Mouse (Mus musculus) kidney, embryonic 16.5 days (tissue): Measurements from ENCODE around the gene Bcap29. TPM values are rescaled to one million over a fixed set of nuclear protein-coding genes. Genes with fewer than 3 reads are reported as not detected.

Experiments used
- ATAC-seq: fragments of 200-750 bp; cut with Nextera tagmentation; 2 replicates; pipeline ENCODE4 v1.8.0; 2017; ENCODE audit warnings: moderate TSS enrichment; ENCODE audit not compliant: low FRiP score, low TSS enrichment
- H3K27ac ChIP-seq: fragments of 300-500 bp; sonication (generic); 2 replicates; pipeline ENCODE4 v1.5.1; 2014; ENCODE audit warnings: low read length
- H3K27me3 ChIP-seq: fragments of 300-500 bp; sonication (generic); 2 replicates; pipeline ENCODE4 v1.6.1; 2014; ENCODE audit warnings: low read length, control low read depth, mixed read lengths; ENCODE audit not compliant: insufficient read depth
- H3K36me3 ChIP-seq: fragments of 300-500 bp; sonication (generic); 2 replicates; pipeline ENCODE4 v1.6.1; 2014; ENCODE audit warnings: low read length, control low read depth, mixed read lengths; ENCODE audit not compliant: insufficient read depth
- H3K4me1 ChIP-seq: fragments of 300-500 bp; sonication (generic); 2 replicates; pipeline ENCODE4 v1.6.1; 2014; ENCODE audit warnings: low read length, control low read depth, mixed read lengths; ENCODE audit not compliant: insufficient read depth
- H3K4me2 ChIP-seq: fragments of 300-500 bp; sonication (generic); replicated peaks from 2 replicates; pipeline ENCODE4 v1.6.1; 2014; ENCODE audit warnings: low read depth, low read length
- H3K4me3 ChIP-seq: fragments of 300-500 bp; sonication (generic); 2 replicates; pipeline ENCODE4 v1.5.1; 2014; ENCODE audit warnings: mild to moderate bottlenecking, low read length
- H3K9ac ChIP-seq: fragments of 300-500 bp; sonication (generic); replicated peaks from 2 replicates; pipeline ENCODE4 v1.6.1; 2014; ENCODE audit warnings: low read length
- H3K9me3 ChIP-seq: fragments of 300-500 bp; sonication (generic); 2 replicates; pipeline ENCODE4 v1.6.1; 2016; ENCODE audit warnings: low read length, control low read depth
- WGBS: fragments of 180-500 bp; shearing (Covaris S2); extraction: QIAGEN DNeasy Blood & Tissue Kit; methylation state at CpG from one replicate; pipeline ENCODE4 v1.1.7; 2014; 5-methylcytosine and 5-hydroxymethylcytosine counted together
- polyA plus RNA-seq: library from polyadenylated mRNA; unstranded; fragments of >200 nt; fragmentation: Nextera tagmentation; extraction: Ambion mirVana; gene quantifications from 2 replicates; pipeline ENCODE4 v1.2.1, GENCODE M21; 2015

Bcap29 gene
- 25.7 and 29.2 TPM in 2 replicates for polyA plus RNA-seq

DNA sequence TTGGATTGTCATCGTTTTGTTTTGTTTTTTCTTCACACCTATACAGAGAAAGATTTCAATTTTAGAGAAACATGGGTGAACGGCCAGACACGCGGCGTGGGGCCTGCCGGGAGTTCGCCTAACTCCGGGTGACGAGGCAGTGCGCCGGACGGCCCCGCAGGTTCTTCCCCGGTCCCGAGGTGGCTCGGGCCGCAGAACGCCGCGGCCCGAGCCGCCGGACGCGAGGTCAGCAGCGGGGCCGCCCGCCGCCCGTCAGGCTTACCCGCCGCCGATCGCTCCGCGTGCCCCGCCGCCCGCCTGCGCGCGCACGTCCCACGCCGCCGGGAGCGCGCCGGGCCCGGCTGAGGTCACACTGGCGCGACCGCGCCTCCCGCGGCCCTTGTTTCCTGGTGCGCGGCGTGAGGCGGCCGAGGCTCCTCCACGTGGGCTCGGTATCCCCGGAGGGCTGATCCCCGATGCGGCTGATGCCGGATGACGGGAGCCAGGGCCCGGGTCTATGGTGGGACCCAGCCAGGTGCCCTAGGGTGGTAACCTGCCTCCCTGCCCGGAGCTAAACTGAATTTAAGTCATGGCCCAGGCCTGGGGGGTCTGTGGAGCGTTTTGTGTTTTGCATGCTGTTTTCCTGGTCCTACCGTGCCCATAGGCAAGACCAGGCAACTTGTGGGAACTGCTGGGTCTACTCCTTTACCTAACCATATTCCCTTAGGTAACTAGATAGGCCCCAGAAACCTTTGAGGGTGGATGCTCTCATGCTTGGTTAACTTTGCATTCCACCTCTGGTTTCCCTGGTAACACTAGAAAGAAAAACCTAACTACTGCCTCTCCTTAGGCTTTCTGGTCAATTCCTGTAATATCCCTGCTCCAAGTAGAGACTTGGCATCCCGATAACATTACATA, at the start of gene Bcap29:
Bcap29 (minus strand) TSS at position 316 of the 897 bp plus-strand sequence.
- no peaks in the 10 kb centered on the region for H3K27me3 ChIP-seq
- peak within 1 kb of the TSS; percentile 76 for H3K4me2 ChIP-seq
- peak; percentile 93 for ATAC-seq
- H3K36me3 ChIP-seq, result no peaks in the 10 kb centered on the region
- no peaks in the 10 kb centered on the region for H3K9me3 ChIP-seq
- 2% methylated on average over 73 of the region's 73 CpGs for WGBS
- H3K4me1 ChIP-seq, result peaks cover 7% of the 10 kb centered on the region; the same call in 1 of the 2 replicates
- H3K27ac ChIP-seq, result peak within 1 kb of the TSS; percentile 77
- peak within 1 kb of the TSS; percentile 66 for H3K4me3 ChIP-seq
- H3K9ac ChIP-seq, result peak within 1 kb of the TSS; percentile 91

DNA sequence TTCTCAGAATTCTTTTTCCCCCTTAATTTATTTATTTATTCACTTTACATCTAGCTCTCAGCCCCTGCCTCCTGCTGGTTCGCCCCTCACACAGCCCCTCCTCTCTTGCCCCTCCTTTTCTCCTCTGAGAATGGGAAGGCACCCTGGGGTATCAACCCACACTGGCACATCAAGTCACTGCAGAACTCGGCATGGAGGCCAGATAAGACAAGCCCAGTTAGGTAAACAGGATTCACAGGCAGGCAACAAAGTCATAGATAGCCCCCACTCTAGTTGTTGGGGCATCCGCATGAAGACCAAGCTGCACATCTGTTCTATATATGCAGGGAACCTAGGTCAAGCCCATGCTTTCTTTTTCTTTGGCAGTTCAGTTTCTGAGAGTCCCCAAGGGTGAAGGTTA, 32.7 kb upstream of the Bcap29 start:
- Histone ChIP-seq H3K36me3 (peaks cover 24% of the 10 kb centered on the region), H3K27ac (no peak overlapping the region), H3K9ac (no peak overlapping the region), H3K4me2 (no peak overlapping the region), H3K4me3 (no peak overlapping the region), H3K27me3 (no peaks in the 10 kb centered on the region), H3K9me3 (no peaks in the 10 kb centered on the region), H3K4me1 (no peaks in the 10 kb centered on the region)
- WGBS, result 75% methylated on average over 3 of the region's 3 CpGs
- no peak for ATAC-seq

DNA sequence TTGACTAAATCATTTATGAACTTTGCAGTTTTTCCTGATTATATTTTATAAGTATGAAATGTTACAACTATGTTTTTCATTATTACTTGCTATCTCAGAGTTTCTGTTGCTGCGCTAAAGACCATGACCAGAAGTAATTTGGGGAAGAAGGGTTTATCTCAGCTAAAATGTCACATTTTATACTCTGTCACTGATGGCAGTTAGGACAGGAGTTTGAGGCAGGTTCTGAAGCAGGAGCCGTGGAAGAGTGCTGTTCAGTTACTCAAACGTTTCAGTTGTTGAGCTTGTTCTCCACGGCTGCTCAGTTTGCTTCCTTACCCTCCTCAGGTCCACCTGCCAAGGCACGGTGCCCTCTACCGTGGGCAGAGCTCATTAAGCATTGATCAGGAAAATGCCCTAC, 31.5 kb upstream of the Bcap29 start:
- no peaks in the 10 kb centered on the region for H3K9me3 ChIP-seq
- H3K4me1 ChIP-seq, result no peaks in the 10 kb centered on the region
- no peak for ATAC-seq
- H3K36me3 ChIP-seq, result peaks cover 24% of the 10 kb centered on the region
- no peak overlapping the region for H3K4me3 ChIP-seq
- no peaks in the 10 kb centered on the region for H3K27me3 ChIP-seq
- H3K9ac ChIP-seq, result no peak overlapping the region
- 83% methylated on average over 6 of the region's 6 CpGs for WGBS
- H3K27ac ChIP-seq, result no peak overlapping the region
- no peak overlapping the region for H3K4me2 ChIP-seq

DNA sequence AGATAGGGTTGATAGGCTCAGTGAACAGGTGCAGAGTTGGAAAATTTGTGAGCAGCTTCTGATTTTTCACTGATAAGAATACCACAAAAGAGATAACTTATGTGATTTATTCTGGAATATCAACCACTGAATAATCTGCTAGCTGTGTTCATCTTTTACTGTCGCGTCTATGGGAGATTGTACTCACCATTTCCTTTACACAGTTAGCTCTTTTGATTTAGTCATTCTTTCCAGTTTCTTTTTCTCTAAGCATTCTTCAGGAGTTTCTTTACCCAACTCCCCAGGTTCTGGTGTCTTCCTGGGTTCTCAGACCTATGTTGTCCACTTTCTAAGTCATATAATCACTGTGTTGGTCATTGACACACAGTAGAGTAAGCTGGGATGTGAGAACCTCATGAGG, 22.4 kb upstream of the Bcap29 start:
- no peak for ATAC-seq
- Histone ChIP-seq H3K4me2 (no peak overlapping the region), H3K4me1 (peaks cover 7% of the 10 kb centered on the region), H3K9me3 (no peaks in the 10 kb centered on the region), H3K27me3 (no peaks in the 10 kb centered on the region), H3K36me3 (no peaks in the 10 kb centered on the region), H3K4me3 (no peak overlapping the region), H3K27ac (no peak overlapping the region), H3K9ac (no peak overlapping the region)
- 93% methylated on average over 2 of the region's 2 CpGs for WGBS

DNA sequence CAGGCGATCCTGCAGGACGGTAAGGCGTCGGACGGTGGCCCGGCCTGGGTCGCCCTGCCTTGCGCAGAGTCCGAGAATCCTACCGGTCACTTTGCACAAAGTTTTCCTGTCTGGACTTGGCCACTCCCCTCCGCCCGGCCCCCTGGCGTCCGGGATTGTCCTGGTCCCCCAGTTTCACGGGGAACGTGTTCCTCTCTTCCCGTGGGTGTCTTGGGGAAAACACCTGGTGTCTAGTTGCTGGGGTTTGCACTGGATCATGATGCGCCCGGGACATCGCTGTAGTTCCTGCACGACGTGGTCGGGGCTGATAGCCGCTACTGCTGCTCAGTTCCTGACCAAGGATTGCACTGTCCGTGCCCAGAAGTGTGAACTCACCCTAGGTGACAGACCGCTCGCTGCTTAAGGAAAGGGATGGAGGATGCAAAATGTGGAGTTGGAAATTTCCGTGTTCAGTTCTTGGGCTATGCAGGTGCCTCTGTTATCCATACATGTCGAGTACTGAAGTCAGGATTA, 20.6 kb upstream of the Bcap29 start:
- Histone ChIP-seq H3K4me2 (peak overlapping the region; percentile 76), H3K36me3 (no peaks in the 10 kb centered on the region), H3K9me3 (no peaks in the 10 kb centered on the region), H3K27ac (peak overlapping the region; percentile 83), H3K27me3 (no peaks in the 10 kb centered on the region), H3K4me3 (peak overlapping the region; percentile 95), H3K4me1 (peaks cover 7% of the 10 kb centered on the region), H3K9ac (peak overlapping the region; percentile 92)
- peak; percentile 91 for ATAC-seq
- WGBS, result 2% methylated on average over 26 of the region's 29 CpGs

DNA sequence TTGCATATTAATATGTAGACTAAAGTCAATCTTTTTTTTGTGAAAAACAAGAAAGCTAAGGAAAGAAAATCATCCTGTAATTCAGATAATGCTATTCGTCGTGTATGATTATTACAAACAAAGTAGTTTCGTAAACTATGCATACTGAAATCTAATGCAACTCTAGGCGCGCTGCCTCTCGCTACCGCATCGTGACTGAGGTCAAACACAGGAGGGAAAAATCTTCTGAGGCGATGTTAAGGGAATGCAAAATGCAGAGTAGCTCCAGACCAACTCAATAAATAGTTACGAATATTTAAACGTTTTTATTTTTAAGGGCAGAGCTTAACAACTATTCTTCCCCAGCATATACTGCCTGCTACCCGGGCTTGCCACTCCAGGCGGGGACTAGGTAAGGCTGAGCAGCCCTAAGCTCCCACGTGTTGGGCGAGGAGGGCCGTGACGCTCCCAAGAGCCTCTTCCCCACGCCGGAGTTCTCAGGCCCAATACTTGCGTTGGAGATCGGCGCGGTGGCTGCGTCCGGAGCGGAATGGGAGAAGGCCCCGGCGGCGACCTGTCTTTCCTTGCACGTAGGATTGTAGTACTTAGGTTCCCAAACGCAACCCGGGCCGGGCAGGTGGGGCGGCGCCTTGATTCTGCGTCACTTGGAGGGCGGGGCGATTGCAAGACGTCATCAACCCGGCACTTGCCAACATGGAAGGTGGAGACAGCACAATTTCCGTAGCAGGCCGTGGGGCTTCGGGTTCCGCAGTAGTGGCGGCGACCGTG, 19.9 kb upstream of the Bcap29 start, which contains the start of the genes Dus4l and Cog5:
Dus4l (minus strand) TSS at position 630 of the 768 bp plus-strand sequence.
Cog5 (plus strand) TSS at position 673 of the 768 bp plus-strand sequence.
- Histone ChIP-seq H3K27ac (peak within 1 kb of the TSS; percentile 83), H3K9me3 (no peaks in the 10 kb centered on the region), H3K27me3 (no peaks in the 10 kb centered on the region), H3K4me3 (peak within 1 kb of the TSS; percentile 95), H3K4me2 (peak within 1 kb of the TSS; percentile 76), H3K9ac (peak within 1 kb of the TSS; percentile 92), H3K36me3 (no peaks in the 10 kb centered on the region), H3K4me1 (peaks cover 7% of the 10 kb centered on the region)
- peak; percentile 98 for ATAC-seq
- WGBS, result under 1% methylated on average over 47 of the region's 47 CpGs

DNA sequence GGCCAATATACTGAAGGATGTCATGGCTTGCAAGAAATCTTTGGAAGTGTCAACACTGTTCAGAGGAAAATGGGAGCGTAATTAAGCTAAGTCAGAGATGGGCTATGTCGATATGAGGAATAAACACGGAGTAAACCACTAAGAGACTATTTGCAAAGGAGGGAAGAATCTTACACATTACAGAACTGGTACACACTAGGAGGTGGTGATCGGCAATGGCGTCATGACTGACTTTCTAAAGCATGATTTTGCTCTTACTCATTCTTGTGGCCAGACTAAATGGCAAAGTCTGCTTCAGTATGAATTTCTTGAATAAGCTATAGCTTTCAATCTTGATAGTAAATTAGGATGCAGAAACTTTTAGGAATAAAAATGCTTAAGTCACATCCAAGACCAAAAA, 19.2 kb upstream of the Bcap29 start:
- Histone ChIP-seq H3K27ac (no peak overlapping the region), H3K4me3 (no peak overlapping the region), H3K36me3 (no peaks in the 10 kb centered on the region), H3K27me3 (no peaks in the 10 kb centered on the region), H3K4me2 (peak overlapping the region; percentile 16; the same call in 1 of the 2 replicates), H3K9me3 (no peaks in the 10 kb centered on the region), H3K4me1 (peaks cover 7% of the 10 kb centered on the region), H3K9ac (no peak overlapping the region)
- 72% methylated on average over 5 of the region's 5 CpGs for WGBS
- ATAC-seq, result no peak

DNA sequence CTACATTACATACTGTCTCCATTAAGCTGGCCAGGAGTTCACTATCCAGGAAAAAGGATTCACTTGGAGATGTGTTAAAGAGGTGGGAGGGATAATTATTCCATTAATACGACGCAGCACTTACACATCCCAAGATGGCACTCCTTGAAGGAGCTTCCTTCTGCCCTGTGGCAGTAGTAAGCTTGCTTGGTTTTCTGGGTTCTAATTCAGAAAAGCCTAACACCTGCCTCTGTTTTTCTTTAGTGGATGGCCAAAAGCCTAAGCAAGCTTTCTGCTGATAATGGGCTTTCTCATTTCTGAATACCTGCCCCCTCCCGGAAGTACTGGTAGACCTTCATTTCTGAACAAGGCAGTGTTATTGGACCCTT, 766 bp upstream of the Bcap29 start:
- H3K36me3 ChIP-seq, result no peaks in the 10 kb centered on the region
- H3K9ac ChIP-seq, result peak overlapping the region; percentile 91; the same call in 1 of the 2 replicates
- H3K4me1 ChIP-seq, result peaks cover 7% of the 10 kb centered on the region; the same call in 1 of the 2 replicates
- no peak overlapping the region for H3K4me3 ChIP-seq
- 93% methylated on average over 3 of the region's 3 CpGs for WGBS
- no peaks in the 10 kb centered on the region for H3K27me3 ChIP-seq
- no peak for ATAC-seq
- no peaks in the 10 kb centered on the region for H3K9me3 ChIP-seq
- peak overlapping the region; percentile 76; the same call in 1 of the 2 replicates for H3K4me2 ChIP-seq
- no peak overlapping the region for H3K27ac ChIP-seq

DNA sequence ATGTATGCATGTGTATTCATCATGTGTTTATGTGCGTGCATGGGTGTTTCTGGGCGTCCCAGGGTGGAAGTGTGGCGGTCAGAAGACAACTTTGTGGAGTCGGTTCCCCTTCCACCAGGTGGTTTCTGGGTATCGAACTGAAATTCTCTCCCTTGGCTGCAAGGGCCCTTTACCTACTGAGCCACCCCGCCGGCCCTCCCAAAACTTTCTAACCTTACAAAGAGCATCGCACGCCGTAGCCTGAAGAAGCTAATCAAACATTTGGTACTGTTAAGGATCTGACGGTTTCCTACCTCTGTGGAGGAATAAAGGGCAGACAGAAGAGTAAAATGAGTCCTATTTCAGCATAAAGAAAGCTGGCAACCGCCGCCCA, 502 bp downstream of the Bcap29 start:
- H3K4me2 ChIP-seq, result peak overlapping the region; percentile 76
- H3K9ac ChIP-seq, result peak overlapping the region; percentile 91
- H3K4me3 ChIP-seq, result peak overlapping the region; percentile 66
- H3K27me3 ChIP-seq, result no peaks in the 10 kb centered on the region
- H3K36me3 ChIP-seq, result no peaks in the 10 kb centered on the region
- H3K4me1 ChIP-seq, result peaks cover 7% of the 10 kb centered on the region; the same call in 1 of the 2 replicates
- WGBS, result 11% methylated on average over 13 of the region's 13 CpGs
- peak; percentile 57 for ATAC-seq
- H3K9me3 ChIP-seq, result no peaks in the 10 kb centered on the region
- peak overlapping the region; percentile 77 for H3K27ac ChIP-seq
